Mouse (Mus musculus): Measurements from ENCODE around the gene Tmem213. TPM values are rescaled to one million over a fixed set of nuclear protein-coding genes. Genes with fewer than 3 reads are reported as not detected.

The Tmem213 gene
- polyA plus RNA-seq, 1 experiment, result not detected

DNA sequence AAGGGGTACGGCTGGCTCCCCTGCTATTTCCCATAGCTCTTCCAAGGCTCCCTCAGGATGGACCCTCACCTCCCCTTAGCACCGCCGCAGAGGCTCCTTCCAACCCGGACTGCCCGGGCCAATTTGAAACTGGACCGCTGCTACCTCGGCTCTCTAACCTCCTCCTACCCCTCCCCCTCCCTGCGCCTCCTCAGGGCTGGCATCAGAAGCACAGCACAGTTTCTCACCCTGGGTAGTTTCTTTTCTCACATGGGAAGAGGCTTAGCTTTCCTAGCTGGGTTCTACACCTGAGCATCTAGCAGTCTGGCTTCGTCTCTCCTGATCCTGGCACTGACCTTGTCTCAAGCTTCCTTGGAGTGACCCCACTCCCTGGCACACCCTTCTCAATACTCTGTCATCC is 816 bp downstream of the Tmem213 start:
- H3K4me1 ChIP-seq (ENCODE audit: control insufficient read depth, insufficient read depth, low read length), result no peaks in the 10 kb centered on the region
- TF ChIP-seq POLR2A (IDR thresholded peaks at IDR 0.05; ENCODE audit: low read depth, low read length), result no peak
- no peak for TF ChIP-seq CTCF (IDR thresholded peaks at IDR 0.05; ENCODE audit: borderline replicate concordance, insufficient read depth, low read length)
- H3K4me3 ChIP-seq (ENCODE audit: insufficient read depth, low read length), result no peak overlapping the region
- no peak overlapping the region for H3K27ac ChIP-seq (ENCODE audit: insufficient read depth, low read length)

DNA sequence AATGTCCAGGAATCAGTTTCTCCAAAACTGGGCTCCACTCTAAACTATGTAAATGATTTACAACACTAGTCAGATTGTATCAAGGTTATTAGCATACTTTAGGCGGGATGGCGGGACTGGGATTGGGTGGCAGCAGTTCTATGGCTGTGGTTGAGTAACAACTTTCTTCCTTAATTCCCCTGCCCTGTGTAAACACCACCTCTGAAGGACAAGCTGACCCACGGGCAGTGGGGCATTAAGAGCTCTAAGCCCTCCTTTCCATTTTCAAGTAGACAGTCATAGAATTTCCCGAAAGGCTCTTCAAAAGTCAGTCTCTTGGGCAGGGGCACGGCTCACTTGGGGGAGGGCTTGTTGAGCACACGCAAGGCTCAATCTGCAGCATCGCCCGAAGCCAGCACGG is 1.8 kb downstream of the Tmem213 start:
- no peak for TF ChIP-seq CTCF (IDR thresholded peaks at IDR 0.05; ENCODE audit: borderline replicate concordance, insufficient read depth, low read length)
- TF ChIP-seq POLR2A (IDR thresholded peaks at IDR 0.05; ENCODE audit: low read depth, low read length), result no peak
- no peak overlapping the region for H3K4me3 ChIP-seq (ENCODE audit: insufficient read depth, low read length)

DNA sequence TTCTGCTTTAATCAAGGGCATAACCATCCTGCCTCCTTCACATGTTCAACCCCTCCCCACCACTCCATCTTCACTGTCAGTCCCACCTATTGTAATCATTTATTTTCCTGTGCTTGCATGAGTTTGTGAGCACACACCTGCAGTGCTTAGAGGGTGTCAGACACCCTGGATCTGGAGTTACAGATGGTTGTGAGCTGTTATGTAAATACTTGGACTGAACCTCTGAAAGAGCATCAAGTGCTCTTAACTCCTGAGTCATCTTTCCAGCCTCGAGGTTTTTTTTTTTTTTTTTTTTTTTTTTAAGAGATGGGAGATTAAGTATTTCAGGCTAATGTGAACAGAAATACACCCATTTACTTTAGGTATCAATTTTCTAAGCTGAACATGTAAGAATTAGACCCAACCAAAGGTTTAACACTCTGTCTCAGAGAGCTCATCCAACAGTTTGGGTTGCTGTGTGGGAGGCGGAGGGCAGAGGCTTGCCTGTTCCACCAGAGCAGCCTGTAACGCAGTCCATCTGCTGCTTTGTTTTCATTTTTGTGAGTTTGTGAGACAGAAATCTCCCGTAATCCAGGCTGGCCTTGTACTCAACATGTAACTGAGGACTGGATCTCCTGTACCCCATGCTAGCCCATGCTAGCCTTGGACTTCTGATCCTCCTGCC is 7.2 kb downstream of the Tmem213 start:
- TF ChIP-seq POLR2A (IDR thresholded peaks at IDR 0.05; ENCODE audit: low read depth, low read length), result no peak
- no peak for TF ChIP-seq CTCF (IDR thresholded peaks at IDR 0.05; ENCODE audit: borderline replicate concordance, insufficient read depth, low read length)
- no peak overlapping the region for H3K27ac ChIP-seq (ENCODE audit: insufficient read depth, low read length)
- peaks cover 4% of the 10 kb centered on the region; the same call in 1 of the 2 replicates for H3K4me1 ChIP-seq (ENCODE audit: control insufficient read depth, insufficient read depth, low read length)
- no peak overlapping the region for H3K4me3 ChIP-seq (ENCODE audit: insufficient read depth, low read length)

More for the DNA sequence above, 1.8 kb downstream of the Tmem213 start:
- H3K4me1 ChIP-seq (ENCODE audit: control insufficient read depth, insufficient read depth, low read length), result peaks cover 1% of the 10 kb centered on the region; the same call in 1 of the 2 replicates
- no peak overlapping the region for H3K27ac ChIP-seq (ENCODE audit: insufficient read depth, low read length)

DNA sequence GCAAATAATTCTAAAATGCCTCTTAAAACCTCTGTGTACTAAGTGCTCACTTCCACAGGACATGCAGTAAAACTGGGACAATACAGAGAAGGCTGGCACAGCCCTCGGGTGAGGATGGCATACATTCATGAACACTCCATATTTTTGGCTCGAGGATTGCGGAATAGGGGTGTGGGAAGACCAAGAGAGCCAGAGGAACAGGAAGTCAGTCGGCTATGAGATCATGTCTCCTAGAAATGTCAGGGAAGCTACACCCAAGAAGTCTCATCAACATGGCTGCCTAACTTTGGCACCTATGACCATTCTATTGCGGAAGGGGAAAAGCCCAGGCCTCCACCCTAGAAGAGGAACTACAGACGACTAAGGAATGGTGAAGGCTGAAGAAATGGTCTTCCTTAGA is 9.3 kb downstream of the Tmem213 start:
- H3K4me3 ChIP-seq (ENCODE audit: insufficient read depth, low read length), result no peak overlapping the region
- H3K4me1 ChIP-seq (ENCODE audit: control insufficient read depth, insufficient read depth, low read length), result peaks cover 4% of the 10 kb centered on the region; the same call in 1 of the 2 replicates
- TF ChIP-seq POLR2A (IDR thresholded peaks at IDR 0.05; ENCODE audit: low read depth, low read length), result no peak
- TF ChIP-seq CTCF (IDR thresholded peaks at IDR 0.05; ENCODE audit: borderline replicate concordance, insufficient read depth, low read length), result no peak
- H3K27ac ChIP-seq (ENCODE audit: insufficient read depth, low read length), result no peak overlapping the region

DNA sequence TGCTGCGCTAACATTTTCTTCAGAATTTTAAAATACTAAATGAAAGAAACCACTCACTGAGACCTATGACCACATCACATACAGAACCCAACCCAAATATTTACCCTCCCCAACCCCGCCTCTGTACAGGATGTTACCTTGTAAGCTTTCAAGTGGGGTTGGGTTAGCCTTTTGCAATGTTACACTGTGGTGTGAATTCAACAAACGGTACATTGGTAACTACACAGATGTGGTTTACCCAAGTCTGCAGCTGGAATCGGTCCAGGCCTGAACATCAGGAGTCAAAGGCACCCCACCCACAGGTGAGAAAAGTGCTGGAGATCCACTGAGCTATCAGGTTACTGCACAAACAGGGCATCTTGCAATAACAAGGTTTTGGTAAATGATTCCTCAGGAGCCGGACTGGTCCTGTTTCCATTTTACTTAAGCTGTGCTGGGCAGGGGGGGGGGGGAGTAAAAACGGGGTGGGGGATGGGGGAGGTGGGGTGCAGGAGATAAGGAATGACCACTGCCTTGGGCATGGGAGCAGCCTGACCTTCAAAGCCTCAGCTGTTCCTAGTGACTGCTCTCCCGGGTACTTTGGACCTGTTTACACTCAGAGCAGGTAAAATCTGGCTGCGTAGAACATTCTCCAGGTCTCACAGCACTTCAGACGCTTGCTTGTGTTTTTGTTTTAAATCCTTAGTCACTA is 11.8 kb downstream of the Tmem213 start:
- H3K4me3 ChIP-seq (ENCODE audit: insufficient read depth, low read length), result no peak overlapping the region
- TF ChIP-seq CTCF (IDR thresholded peaks at IDR 0.05; ENCODE audit: borderline replicate concordance, insufficient read depth, low read length) (no peak), POLR2A (IDR thresholded peaks at IDR 0.05; ENCODE audit: low read depth, low read length) (no peak)
- no peak overlapping the region for H3K27ac ChIP-seq (ENCODE audit: insufficient read depth, low read length)
- H3K4me1 ChIP-seq (ENCODE audit: control insufficient read depth, insufficient read depth, low read length), result peaks cover 3% of the 10 kb centered on the region; the same call in 1 of the 2 replicates

DNA sequence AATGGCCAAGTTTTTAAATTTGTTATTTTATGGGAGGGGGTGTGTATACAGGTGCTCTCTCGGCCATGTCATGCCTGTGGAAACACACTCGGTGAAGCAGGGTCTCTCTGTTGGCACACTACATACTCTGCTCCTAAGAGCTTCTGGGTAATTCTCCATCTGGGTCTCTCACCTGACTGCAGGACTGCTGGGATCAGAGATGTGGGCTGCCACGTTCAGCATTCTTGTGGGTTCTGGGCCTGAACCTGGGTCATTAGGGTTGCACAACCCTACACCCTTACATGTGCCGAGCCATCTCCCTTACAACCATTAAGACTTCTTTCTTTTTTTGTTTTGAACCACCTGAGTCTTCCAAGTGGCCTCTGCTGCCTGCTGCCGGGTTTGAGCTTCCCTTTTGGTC is 12.8 kb downstream of the Tmem213 start:
- Histone ChIP-seq H3K4me1 (ENCODE audit: control insufficient read depth, insufficient read depth, low read length) (no peaks in the 10 kb centered on the region), H3K4me3 (ENCODE audit: insufficient read depth, low read length) (no peak overlapping the region), H3K27ac (ENCODE audit: insufficient read depth, low read length) (no peak overlapping the region)
- no peak for TF ChIP-seq CTCF (IDR thresholded peaks at IDR 0.05; ENCODE audit: borderline replicate concordance, insufficient read depth, low read length)

DNA sequence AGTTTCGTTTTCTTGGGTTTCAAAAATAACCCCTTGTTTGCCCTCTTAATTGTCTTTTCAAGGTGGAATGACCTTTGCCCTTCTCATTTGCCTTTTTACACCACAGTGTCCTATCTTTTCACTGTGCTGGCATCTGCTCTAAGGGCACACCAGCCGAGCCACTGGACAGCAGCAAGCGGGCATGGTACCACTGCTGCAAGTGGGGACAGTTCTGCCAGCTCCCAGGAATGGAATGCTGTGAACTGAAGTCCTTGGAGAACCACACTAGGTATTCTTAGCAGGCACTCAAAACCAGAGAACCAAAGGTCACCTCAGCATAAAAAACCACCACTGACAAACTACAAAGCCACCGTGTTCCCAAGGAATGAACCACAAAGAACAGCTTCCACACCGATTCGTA is 13.7 kb downstream of the Tmem213 start:
- TF ChIP-seq POLR2A (IDR thresholded peaks at IDR 0.05; ENCODE audit: low read depth, low read length) (no peak), CTCF (IDR thresholded peaks at IDR 0.05; ENCODE audit: borderline replicate concordance, insufficient read depth, low read length) (no peak)
- Histone ChIP-seq H3K27ac (ENCODE audit: insufficient read depth, low read length) (no peak overlapping the region), H3K4me1 (ENCODE audit: control insufficient read depth, insufficient read depth, low read length) (no peaks in the 10 kb centered on the region), H3K4me3 (ENCODE audit: insufficient read depth, low read length) (no peak overlapping the region)

DNA sequence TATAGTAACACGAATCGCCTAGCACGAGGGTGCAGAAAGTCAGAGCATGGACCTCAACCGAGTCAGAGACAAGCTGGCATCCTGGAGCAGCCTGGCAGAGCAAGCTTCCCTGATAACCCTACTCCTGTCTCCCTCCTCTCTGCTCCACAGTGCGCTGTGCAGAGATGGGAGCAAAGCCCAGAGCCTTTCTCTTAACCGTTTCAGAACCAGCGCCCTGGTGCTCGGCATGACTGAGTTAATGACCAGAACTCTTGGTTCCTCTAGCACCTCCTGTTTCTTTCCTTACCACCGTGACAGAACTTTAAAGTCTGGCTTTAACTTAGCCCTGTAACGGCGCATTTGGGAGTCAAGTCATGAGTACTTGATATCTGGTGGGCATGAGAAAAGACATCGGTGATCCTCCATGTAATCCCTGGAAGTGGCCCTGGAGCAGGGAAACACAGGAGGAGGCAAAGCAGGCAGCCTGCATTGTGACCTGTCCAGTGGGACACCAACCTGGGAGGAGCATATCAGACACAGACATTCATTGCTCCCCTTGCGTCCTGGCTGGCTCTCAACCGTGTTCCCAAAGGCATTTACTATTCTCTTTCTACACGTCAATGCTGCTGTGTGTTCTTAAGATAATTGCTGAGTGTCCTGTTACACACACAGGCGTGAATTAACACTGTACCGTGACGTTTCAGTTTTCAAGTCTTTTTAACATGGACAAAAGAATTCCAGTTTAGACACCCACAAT is 14.6 kb downstream of the Tmem213 start:
- Histone ChIP-seq H3K27ac (ENCODE audit: insufficient read depth, low read length) (no peak overlapping the region), H3K4me3 (ENCODE audit: insufficient read depth, low read length) (no peak overlapping the region), H3K4me1 (ENCODE audit: control insufficient read depth, insufficient read depth, low read length) (no peaks in the 10 kb centered on the region)
- no peak for TF ChIP-seq POLR2A (IDR thresholded peaks at IDR 0.05; ENCODE audit: low read depth, low read length)
- no peak for TF ChIP-seq CTCF (IDR thresholded peaks at IDR 0.05; ENCODE audit: borderline replicate concordance, insufficient read depth, low read length)

DNA sequence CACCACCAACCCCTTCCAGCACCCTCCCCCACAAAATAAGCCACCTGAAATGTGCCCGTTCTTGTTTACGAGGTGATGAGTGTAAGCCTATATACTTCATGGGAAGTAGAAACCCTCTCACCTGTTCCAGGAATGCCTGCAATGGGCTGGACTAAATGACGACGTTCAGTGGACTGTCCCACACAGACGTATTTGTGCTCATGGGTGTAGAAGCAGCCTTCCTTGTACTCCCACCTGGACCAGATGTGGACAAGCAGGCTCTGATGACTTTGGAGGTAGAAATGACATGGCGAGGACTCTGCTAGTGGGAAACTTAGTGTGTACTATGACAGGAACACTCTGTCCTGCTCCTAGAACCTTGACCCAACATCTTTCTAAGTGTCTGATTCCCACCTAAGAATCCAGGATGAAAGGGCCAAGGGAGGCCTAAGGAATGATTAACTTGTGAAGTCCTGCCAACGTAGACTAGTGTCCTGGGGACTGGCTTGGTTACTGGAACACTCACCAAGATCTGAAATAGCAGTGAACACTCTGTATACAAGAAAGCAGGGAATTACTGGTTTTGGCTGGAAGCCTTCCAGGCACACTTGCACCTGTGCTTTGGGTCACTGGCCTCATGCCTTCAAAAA is 15.3 kb downstream of the Tmem213 start, which contains the start of gene Atp6v0a4:
Atp6v0a4 (minus strand) TSS at position 380 of the 629 bp plus-strand sequence.
- Histone ChIP-seq H3K4me3 (ENCODE audit: insufficient read depth, low read length) (no peak within 1 kb of the TSS), H3K4me1 (ENCODE audit: control insufficient read depth, insufficient read depth, low read length) (no peaks in the 10 kb centered on the region), H3K27ac (ENCODE audit: insufficient read depth, low read length) (no peak within 1 kb of the TSS)
- TF ChIP-seq POLR2A (IDR thresholded peaks at IDR 0.05; ENCODE audit: low read depth, low read length), result no peak
- no peak for TF ChIP-seq CTCF (IDR thresholded peaks at IDR 0.05; ENCODE audit: borderline replicate concordance, insufficient read depth, low read length)
